Mouse (Mus musculus) mature B cell (primary cell): Measurements from ENCODE around the gene Rad54l.

Source experiments
- in situ Hi-C: fragments of 300-500 bp; cut with MboI; formaldehyde crosslinking; loops from 2 replicates; pipeline ENCODE4 v1.14.3; 2019

Gene Rad54l

GRCm38 (mm10) chr4:116140801-116141574, 17.5 kb upstream of the Rad54l start:
- in situ Hi-C loops: no loop called here

- in situ Hi-C loops: no loop called here
These were observed 14.0 kb upstream of the Rad54l start for GRCm38 (mm10) chr4:116137421-116137996.

GRCm38 (mm10) chr4:116134990-116135389, 11.5 kb upstream of the Rad54l start:
- in situ Hi-C loops: no loop called here

DNA sequence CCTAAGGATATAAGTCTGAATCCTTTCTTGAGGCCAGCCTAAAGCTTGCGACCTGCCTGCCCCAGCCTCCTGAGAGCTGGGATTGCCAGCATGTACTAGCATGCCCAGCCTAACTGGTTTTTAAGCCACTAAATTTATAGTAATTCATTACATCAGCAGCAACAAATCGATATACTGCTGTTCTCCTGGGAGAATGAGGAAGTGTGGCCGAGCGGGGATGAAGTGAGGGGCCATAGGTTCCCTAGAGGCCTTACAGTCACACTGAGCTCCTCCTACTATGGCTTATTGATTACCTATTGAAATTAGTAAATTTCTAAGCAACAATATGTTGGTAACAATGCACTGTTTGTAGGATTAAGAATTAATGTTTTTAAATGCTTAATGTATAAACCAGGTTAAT, 9.6 kb upstream of the Rad54l start:
- in situ Hi-C loops: no loop called here

DNA sequence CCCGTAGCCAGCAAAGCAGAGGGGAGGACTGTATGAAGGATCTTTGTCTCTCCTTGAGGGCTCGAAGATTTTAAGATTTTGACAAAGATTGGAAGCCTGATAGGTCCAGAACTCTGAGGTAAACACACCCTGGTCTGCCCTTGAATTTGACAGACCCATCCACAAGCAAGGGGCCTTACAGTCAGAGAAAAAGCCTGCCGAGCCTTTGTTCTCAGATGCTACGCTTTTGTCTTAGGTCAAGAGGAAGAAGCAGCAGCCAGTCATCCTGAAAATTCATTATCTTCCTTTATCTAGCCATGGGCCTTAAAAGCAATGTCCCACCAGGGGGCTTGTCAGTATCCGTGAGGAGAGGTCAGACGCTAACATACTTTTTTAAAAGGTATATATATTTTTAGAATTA, 4.5 kb upstream of the Rad54l start:
- in situ Hi-C loops: no loop called here

DNA sequence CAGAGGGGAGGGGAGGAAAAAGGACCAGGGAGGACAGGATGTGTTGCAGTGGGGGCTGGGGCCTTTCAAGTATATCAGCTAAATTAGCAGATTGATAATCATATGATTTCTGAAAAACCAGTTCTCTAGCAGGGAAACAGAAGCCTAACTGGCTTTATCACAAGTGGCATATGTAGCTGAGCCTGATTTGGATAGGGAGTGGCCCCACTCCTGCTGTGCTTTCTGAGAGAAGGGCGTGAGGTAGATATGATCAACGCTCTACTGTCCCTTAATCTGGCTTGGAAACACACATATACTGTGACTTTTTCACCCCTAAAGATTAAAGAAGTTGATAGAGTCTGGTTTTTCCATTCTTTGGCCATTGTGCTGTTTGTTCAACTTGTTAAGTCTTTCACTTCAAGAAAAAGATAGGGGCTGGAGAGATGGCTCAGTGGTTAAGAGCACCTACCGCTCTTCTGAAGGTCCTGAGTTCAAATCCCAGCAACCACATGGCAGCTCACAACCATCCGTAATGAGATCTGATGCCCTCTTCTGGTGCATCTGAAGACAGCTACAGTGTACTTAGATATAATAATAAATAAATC, 2.4 kb upstream of the Rad54l start:
- in situ Hi-C loops: no loop called here

DNA sequence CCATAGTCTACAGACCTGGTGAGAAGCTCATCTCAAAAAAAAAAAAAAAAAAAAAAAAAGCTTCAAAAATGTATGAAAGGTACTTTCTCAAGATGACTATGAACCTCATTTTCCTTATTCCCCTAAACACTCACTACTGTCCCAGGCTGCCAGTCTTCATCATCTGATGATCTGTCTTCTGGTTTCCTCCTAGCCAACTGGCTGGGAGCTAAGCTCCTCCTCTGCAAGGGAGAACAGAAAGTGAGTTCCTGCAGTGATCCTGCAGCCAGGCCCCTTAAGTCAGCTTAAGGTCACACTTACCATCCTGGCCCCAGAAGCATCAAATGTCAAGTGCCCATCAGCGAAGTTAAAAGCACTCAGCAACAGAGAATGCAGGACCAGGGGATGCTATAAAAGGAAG, 728 bp downstream of the Rad54l start:
- in situ Hi-C loops: no loop called here

- in situ Hi-C loops: no loop called here
These were observed 12.0 kb downstream of the Rad54l start for GRCm38 (mm10) chr4:116111486-116111885.

DNA sequence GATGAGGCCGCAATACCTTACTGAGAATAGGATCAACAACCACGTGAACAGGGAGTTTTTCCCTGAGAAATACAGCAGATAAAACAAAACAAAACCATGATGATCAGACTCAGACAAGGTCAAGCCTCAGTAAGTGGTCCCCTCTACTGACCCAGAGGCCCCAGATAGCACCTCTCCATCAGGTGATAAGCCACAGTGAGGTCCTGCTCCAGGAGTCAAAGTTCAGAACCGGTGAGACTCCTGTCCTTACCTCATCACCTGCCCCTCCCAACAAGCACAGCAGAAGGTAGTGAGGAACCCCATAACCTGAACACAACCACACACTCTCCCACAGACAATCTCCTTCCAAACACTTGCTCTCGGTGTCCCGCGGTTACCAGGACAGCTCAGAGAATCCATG, 12.8 kb downstream of the Rad54l start:
- in situ Hi-C loops: no loop called here

GRCm38 (mm10) chr4:116105278-116105677, 18.2 kb downstream of the Rad54l start:
- in situ Hi-C loops: no loop called here

DNA sequence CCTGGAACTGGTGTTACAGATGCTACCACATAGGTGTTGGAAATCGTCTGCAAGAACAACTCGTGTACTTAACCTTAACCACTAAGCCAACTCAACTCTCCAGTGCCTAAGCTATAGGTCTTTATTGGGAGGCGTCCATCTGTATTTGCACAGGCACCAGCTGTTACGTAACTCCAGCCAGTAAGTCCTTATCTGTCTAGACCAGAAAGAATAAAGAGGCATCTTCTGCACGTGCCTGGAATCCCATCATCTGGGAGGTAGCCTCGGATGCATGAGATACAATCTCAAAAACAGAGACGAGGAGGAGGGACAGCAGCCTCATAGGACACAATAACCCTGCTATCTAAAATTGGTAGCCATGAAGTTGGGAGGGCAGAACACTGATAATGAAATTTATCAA, 22.5 kb downstream of the Rad54l start:
- in situ Hi-C loops: no loop called here

GRCm38 (mm10) chr4:116097211-116097610, 26.3 kb downstream of the Rad54l start:
- in situ Hi-C loops: no loop called here

DNA sequence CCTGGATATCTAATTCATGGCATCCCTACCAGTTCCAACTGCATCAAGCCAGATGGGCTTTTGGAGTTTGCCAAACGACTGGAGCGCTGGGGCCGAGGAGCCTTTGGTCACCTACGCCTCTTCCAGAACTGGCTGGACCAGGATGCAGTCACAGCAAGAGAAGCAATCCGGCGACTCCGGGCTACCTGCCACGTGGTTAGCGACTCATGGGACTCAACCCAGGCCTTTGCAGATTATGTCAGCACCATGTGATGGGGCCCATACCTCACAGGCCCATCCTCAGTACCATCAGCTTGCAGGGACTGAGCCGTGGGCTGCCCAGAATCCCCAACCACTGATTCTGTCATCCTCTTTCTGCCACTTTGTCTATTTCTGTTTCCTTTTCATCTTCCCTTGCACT, 27.2 kb downstream of the Rad54l start:
- in situ Hi-C loops: no loop called here

DNA sequence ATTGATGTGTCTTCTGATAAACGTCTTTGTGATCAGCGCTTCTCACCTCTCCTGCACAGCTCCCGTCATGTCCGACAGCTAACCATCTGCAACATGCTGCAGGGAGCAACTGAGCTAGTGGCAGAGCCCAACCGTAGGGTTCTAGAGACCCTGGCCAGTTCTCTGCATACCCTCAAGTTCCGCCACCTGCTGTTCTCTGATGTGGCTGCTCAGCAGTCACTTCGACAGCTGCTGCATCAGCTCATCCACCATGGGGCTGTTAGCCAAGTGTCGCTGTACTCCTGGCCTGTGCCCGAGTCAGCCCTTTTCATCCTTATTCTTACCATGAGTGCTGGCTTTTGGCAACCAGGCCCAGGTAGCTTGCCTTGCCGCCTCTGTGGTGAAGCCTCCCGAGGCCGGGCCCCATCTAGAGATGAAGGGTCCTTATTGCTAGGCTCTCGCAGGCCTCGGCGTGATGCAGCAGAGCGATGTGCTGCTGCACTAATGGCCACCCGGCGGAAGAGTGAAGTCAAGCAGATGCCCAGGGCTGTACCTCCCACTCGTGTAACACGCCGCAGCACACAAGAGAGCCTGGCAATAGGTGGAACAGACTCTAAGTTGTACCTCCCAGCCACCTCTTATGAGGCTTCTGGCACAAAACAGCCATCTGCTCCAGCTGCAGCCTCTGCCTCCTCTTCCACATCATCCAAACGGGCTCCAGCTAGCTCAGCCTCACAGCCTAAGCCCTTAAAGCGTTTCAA, 34.8 kb downstream of the Rad54l start:
- in situ Hi-C loops: no loop called here

DNA sequence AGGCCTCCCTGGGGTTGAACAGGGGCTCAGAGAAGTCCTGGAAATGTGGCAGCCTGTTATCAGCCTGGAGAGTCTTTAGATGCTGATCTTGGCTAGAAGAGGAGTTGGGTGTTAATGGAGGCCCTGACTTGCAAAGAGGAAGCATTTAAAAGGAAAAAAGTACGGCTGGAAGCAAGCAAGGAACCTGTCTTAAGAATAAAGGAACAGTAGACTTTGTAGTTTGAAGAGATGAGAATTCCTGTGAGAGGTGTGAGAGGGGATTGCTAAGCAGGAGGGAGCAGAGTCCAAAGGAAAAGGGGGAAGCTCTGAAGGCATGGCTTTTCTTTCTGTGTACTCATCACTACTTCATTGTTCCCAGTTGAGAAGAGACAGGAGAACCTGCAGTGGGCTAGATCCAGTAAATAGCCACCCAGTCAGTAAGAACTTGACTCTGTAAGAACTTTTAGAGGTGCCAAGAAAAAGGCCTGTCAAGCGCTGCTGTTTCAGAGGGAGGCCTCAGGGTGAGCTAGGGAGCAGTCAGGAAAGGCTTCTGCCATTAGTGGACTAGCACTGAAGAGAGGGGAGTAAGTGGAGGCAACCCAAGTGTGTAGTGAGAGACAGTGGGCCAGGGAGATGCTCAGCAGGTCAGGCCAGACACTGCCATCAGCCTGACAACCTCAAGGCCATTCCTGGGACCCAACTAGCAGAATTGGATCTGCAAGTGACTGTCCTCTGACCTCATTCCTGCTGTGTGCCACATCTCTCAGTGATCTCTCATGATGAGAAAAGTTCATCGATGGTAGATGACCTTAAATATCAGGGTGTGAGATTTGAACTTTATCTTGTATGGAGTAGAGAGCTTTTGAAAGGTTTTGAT, 46.0 kb downstream of the Rad54l start:
- in situ Hi-C loops: no loop called here

DNA sequence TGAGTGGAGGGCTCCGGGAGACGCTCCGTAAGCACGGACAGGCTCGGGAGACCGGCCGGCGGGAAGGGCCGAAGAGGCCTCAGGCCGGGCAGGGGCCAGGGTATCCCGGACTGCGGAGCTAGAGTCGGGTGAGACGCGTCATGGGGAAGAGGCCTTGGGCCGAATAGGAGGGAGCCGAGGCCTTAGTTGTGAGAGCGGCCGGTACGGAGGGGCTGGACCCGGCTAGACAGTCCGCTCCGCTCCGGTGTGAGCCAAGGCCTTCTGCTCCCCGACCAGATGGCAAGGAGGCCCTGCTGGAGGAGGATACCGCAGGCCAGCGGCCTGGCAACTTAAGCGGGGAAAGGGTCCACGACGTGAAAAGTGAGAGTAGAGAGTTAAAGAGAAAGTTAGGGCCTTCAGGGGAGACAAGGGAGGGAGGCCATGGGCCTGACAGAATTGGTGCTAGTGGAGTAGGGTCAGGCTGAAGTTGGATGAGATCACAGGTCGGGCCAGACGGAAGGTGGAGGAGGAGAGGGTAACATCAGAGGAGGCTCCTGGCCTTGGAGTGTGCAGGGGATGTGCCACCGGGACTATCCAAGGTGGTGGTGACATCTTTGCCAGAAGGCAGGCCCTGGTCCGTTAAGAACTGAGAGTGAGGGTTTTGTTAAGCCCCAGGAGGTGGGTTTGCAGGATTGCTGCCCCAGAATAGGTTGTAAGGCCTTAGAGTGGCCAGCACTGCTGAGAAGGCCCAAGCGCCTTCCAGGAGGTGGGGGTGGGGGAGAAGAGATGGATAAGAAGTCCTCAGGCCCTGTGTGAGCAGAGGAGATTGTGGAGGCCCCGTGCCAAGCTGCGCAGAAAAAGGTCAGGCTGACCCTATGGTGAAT, 46.9 kb downstream of the Rad54l start:
- in situ Hi-C loops: no loop called here

- in situ Hi-C loops: no loop called here
These were observed 47.7 kb downstream of the Rad54l start for GRCm38 (mm10) chr4:116075631-116076368.

DNA sequence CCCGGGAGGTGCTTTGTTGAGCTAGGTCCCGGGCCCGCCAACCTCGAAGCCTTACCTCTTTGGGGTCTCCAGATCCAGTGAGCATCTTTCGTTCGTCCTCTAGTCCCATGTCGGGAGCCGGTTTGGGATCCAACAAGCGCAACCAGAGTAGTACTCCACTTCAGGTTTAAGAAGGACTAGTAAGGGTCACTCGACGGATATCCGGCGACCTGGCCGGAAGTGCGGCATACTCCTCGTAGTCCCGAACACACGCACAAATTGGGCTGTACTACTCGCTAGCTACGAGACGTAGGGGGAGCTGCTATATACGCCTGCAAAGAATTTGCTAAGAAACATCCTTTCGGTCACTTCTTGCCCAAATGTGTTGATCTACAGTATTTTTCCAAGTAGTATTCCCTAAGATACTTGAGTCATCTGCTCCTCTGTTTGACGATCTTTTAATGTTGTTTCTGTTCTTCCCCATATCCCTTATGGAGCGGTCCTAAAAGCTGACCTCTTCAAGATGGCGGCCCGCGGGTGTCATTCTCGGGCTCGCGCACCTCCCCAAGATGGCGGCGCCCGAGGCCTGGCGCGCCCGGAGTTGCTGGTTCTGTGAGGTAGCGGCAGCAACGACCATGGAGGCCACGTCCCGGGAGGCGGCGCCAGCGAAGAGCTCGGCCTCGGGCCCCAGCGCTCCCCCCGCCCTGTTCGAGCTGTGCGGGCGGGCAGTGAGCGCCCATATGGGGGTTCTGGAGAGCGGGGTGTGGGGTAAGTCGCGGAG, 48.4 kb downstream of the Rad54l start, which contains the start of the genes Uqcrh and Lrrc41:
Uqcrh (minus strand) TSS at position 211 of the 760 bp plus-strand sequence.
Lrrc41 (plus strand) TSS at position 409 of the 760 bp plus-strand sequence.
- in situ Hi-C loops: no loop called here

GRCm38 (mm10) chr4:116074145-116074675, 49.3 kb downstream of the Rad54l start:
- in situ Hi-C loops: no loop called here
